Mouse (Mus musculus): ENCODE results near the gene Pcx.

Gene Pcx

DNA sequence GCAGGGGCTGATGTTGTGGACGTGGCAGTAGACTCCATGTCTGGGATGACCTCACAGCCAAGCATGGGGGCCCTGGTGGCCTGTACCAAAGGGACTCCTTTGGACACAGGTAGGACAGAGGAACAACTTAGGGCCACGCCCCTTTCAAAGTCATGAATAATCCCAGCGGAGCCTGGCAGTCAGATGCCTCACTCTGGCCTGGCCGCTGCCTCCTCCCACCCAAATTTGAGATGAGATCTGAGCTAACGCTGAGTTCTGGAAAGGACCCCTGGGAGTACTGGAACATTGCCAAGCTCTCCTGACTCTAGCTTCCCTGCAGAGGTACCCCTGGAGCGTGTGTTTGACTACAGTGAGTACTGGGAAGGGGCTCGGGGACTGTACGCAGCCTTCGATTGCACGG, 109.2 kb downstream of the Pcx start:
- in situ Hi-C loops (cut with MboI, MseI), result no loop called here

DNA sequence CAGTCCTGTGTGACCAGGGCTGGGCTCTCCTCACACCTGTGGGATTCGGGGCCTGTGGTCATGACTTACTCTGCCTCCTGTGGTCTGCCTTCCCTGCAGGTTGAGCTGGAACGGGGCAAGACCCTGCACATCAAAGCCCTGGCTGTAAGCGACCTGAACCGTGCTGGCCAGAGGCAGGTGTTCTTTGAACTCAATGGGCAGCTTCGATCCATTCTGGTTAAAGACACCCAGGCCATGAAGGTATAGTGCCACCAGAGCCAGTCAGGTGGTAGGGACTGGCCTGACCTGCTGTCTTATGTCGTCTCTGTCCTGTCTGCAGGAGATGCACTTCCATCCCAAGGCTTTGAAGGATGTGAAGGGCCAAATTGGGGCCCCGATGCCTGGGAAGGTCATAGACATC, 110.4 kb downstream of the Pcx start:
- in situ Hi-C loops (cut with MboI, MseI), result no loop called here

DNA sequence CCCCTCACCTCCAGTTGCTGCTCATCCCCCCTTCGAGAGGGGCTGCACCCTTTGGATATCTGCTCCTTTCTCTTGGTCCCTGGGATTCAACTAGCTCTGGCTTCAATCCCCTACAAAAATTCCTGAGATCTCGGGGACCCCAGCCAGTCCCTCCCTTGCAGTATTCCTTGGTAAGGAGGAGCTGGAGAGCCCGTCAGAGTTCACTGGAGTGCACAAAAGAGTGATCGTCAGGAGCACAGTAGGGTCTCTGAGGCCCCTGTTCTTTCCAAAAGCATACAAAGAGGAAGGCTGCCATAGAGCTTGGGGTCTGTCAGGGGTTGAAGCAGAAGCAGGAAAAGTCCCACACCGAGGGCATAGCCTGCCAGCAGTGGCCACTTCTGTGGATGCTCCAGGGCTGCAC, 112.5 kb downstream of the Pcx start:
- in situ Hi-C loops (cut with MboI, MseI), result no loop called here

DNA sequence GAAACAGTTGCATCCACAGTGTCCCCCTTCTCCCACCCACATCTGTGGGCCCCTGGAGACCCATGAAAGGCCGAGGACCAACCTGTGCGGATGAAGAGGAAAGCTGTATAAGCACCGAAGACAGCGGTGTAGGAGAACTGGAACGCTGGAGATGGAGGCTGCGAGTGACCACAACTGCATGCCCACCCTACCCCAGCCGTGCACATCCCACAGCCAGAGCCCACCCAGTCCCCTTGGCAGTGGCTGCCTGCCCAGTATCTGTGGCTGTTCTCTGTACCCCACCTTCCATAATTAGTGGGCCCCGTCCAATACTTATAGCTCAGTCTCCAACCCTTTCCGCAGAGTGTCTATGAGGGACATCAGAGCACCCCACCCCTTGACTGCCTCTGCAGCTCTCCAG, 113.1 kb downstream of the Pcx start:
- in situ Hi-C loops (cut with MboI, MseI), result no loop called here

DNA sequence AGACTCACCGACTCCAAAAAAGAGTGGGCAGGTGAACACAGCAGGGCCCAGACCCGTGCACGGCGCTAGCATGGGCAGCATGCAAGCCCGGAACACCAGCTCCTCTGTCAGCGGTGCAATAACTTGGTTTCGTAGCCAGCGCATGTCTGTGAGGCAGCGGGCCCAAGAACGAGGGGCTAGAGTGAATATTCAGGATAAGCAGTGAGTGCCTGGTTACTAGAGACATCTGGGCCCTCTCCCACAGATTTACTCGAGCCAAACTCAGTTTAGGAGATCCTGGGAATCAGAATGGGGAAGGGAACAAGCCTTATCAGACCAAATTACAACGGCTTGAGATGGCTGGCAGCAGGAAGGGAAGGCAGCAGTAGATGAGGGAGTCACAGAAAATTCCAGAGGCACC, 113.7 kb downstream of the Pcx start:
- in situ Hi-C loops (cut with MboI, MseI), result no loop called here

DNA sequence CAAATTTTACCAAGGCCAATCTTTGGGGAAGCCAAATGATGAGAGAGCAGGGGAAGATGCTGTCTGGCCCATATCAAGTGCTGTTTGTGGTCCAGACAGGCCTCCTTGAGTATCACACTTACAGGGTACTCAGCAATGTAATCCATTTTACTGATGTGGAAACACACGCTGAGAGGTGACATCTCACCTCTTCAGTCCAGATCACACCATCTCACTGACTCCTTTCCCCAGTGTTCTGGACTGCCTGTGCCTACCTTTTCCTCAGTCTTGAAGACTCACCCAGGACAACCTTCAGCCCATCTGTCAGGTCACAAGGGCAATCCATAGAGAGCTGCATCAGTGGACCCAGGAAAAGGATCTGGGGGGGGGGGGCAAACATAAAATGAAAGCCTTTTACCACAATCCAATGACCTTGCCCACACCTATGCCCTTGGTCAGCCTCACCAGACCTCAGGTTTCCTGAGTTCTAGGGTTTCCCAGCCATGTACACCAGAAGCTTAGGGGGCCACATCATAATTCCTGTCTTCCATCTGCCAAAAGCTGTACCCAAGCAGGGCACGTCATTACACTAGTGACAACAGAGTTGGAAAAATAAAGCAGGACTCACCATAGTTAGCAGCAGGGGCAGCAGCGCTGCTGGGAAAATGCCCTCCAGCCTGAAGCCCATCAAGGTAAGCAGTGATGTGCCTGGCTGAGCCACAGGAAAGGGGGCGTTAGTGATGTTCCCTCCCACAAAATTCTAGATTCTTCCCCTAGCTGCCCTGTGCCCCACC, 114.3 kb downstream of the Pcx start:
- in situ Hi-C loops (cut with MboI, MseI), result no loop called here

DNA sequence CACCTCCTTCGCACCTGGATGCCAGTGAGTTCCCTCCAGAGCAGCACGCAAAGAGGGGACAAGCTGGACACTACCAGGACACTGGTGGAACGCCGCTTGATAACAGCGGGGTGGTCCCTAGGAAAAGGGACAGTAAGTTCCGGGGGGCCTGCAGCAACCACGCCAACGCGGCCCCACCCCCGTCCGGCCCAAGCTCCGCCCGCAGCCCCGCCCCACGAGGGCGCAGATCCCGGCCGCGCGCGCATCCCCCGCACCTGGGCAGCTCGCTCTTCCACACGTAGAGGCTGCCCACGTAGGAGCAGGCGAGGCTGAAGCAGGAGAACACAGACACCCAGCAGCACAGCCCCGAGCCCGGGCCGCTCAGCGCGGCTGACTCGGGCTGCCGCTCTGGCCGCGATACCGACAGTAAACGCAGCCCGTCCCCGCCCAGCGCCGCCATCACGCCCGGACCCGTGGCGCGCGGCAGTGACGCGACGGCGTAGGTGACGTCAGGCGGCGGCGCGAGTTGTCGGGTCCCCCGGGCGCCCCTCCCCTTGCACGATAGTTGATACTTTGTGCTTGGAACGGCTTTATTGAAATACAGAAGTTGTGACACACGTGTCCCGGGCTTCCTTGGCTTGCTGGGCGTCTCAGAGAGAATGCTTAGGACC, 115.0 kb downstream of the Pcx start, which contains the start of gene Rce1:
TSS of gene Rce1 (minus strand) at position 463 of the 650 bp plus-strand sequence.
- in situ Hi-C loops (cut with MboI, MseI), result no loop called here

DNA sequence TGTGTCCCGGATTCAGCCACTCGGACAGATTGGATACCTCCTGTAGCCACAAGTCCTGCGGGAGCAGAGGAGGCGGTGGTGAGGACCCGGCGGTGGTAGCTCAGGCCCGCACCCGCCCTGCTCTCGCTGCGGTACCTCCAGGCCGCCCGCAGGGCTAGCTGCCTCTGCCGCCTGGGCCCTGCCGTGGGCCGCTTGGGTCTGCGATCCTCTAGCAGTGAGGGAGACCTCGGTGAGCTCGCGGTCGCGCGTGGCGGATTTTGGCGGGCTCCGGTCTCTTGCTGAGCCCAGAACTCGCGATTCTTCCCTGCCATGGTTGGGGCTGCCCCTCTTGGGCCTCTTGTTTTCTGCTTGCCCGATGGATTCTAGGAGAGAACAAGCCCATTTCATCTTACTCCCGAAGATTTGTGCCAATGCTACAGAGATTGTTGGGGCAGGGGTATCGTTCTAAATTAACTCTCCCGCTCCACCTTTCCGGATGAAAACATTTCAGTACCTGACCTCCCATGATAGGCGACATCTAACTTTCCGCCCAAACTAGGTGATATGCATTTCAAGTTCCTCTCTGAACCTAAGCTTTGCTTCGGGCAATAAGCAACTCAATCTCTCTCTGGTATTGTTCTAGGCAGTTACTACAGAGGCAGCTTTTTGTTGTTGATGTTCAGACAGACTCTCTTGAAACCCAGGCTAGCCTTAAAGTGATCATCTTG, 115.7 kb downstream of the Pcx start:
- in situ Hi-C loops (cut with MboI, MseI), result no loop called here

DNA sequence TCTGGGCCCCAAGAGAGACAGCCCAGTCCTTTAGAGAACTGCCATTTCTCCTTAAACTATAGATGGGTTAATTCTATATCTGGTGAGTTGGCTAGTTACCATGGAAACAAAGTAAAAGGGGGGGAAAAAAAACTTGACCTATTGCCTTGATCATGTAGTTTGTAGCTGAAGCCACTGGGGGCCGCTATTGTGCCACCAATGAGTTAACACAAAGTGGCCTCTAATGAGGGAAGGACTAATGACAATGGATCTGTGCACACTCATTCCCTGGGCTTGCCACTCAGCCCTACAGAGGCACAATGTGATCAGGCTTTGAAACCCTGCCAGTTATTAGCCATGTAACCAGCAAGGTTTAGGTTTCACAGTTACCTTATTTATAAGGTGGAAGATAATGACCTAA, 118.5 kb downstream of the Pcx start:
- in situ Hi-C loops (cut with MboI, MseI), result no loop called here

DNA sequence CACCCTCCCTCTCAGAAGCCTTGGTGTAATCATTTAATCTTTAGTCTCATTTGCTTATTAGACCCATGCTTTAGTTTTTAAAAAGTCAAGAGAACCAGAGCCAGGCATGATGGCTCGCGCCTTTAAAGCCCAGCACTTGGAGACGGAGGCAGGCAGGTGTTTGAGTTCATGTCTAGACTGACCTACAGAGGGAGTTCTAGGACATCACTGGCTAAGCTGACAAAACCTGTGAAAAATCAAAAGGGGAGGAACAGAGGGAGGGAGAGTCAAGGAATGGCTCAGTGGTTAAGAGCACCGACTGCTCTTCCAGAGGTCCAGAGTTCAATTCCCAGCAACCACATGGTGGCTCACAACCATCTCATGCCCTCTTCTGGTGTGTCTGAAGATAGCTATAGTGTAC, 125.7 kb downstream of the Pcx start:
- in situ Hi-C loops (cut with MboI, MseI), result no loop called here

DNA sequence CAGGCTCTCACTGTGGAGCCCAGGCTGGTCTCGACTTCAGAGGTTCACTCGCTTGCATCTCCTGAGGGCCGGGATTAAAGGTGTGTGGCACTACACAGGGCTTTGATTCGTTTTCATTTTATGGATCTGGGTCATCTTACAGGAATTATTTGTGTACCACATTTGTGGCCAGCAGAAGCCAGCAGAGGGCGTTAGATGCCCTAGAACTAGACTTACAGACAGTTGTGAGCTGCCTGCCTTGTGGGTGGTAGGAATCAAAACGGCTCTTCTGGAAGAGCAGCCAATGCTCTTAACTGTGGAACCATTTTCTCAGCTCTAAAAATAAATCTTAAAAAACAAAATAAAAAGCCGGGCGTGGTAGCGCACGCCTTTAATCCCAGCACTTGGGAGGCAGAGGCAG, 134.0 kb downstream of the Pcx start:
- in situ Hi-C loops (cut with MboI, MseI), result loop anchor here (10.0 kb wide), 1 partner anchor 191 kb away; the partner anchor contains the start of genes Ccdc87 and Ccs

DNA sequence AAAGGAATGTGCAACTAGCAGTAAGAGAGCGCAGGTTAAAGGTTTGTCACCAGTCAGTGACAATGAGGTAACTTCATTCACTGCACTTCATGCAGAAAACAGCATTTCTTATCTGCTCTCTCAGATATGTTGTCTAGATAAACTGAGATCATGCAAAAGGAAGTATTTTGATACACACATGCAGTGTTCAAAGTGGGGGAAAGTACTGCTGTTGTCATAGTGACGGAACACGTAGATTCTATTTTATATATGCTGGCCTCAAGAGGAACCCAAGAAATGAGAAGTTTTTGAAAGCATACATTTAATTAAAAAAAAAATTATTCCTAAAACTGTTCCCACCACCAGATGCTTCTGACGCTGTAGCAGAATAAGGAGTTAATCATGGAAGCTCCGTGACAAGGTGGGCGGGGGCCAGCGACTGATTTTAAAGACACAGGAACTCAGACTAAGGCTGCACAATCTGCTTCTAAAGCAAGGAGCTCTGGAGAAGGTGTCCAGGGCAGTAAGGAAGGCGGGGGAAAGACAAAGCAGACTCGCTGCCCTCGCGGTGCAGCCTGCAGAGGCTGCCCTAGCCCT, 136.7 kb downstream of the Pcx start:
- in situ Hi-C loops (cut with MboI, MseI), result loop anchor here (5.0 to 10.0 kb wide), 2 partner anchors 188 to 320 kb away; partner anchors contain the start of genes Ccdc87 and Ccs

DNA sequence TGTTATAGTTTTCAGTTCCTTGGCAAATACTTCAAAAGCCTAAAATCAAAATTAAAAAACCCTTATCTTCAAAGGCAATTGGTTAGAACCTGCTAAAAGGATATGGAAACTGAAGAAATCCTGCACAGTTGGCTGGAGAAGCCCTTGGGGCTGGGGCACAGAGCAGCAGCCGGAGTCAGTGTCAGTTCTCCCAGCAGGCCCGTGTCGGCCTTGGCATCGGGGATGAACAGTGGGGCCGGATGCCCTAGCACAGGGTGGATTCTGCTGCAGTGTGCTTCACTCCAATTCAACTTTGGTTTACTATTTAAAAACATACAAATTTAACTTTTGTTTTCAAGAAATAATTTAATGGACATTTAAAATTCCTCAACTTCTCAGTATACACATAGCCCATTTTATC, 147.9 kb downstream of the Pcx start:
- in situ Hi-C loops (cut with MboI, MseI), result no loop called here

DNA sequence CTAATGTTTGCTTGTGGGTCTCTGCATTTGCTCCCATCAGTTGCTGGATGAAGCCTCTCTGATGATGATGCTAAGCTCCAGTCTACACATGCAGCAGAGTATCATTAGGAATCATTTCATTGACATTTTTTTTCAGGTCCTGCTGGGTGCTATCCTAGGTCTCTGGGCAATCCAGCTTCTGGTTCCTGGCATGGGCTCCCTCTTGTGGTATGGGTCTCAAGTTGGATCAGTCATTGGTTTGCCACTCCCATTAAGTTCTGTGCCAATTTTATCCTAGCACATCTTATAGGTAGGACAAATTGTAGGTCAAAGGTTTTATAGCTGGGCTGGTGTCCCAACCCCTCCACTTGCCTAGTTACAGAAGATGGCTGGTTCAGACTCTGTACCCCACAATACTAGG, 156.5 kb downstream of the Pcx start:
- in situ Hi-C loops (cut with MboI, MseI), result no loop called here

DNA sequence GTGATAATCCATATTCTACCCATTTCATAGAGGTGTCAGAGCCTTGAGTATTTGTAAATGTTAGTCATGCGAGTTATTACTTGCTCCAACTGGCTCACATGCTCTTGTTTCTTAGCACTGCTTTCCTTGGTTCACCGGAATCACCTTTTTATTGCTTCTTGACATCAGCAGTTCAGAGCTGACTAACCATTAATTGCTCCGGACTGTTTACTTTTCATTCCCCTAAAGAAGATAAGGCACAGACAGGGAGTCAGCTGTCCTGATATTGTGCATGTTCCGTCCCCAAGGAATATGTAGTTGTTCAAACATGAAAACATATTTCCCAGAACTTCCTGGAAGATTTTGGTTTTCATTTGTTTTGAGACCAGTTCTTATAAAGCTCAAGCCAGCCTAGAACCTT, 160.5 kb downstream of the Pcx start:
- in situ Hi-C loops (cut with MboI, MseI), result no loop called here

Measured in T-helper 2 cell (primary cell).